Mouse (Mus musculus): ENCODE measurements at regions not wholly inside any gene's neighbourhood (a gene's known extent, or its start where the extent isn't known, plus 50 kb on each side); places are given as distances from the start of the nearest gene placed in this dataset.

DNA sequence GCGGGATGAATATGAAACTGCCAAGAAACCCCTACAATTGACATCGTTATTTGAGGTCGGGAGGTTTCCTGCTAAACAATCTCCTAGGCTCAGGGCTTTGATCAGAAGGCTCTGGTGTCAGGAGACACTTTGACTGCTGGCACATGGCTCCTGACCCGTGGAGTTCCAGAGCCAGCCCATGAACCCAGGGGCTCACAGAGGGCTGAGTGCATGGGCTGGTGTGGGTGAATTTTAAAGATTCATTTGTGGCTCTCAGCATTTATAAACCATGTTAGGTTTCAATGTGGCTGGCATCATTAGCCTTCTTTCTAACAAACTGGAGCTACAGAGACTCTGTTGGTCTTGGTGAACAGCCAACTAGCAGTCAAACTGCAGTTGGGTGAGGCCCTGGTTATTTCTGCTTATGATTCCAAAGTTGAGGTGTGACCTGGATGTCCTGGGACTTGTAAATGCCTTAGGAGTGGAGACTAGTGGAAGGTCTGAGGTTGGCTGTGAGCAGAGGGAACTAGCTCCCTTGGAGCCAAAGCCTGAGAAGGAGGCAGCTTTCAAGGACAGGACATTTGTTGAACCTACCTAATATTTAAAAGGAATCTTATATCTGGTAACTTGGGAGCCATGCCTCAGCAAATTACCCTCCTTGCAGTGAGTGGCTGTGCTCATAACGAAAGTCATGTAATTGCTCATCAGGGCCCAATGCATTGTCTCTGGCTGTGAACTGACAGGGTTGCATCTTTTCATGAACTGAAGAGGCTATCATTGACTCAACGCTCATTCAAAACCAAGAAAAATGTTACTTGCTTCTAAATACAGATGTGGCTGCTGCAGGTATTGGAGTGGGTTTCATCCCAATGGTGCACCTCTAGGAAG, 108.0 kb upstream of the Mki67 start:
- no peak for DNase-seq

GRCm38 (mm10) chr7:135829246-135829645, 113.1 kb upstream of the Mki67 start:
- DNase-seq, result no peak

GRCm38 (mm10) chr7:135833425-135833824, 117.3 kb upstream of the Mki67 start:
- no peak for DNase-seq

DNA sequence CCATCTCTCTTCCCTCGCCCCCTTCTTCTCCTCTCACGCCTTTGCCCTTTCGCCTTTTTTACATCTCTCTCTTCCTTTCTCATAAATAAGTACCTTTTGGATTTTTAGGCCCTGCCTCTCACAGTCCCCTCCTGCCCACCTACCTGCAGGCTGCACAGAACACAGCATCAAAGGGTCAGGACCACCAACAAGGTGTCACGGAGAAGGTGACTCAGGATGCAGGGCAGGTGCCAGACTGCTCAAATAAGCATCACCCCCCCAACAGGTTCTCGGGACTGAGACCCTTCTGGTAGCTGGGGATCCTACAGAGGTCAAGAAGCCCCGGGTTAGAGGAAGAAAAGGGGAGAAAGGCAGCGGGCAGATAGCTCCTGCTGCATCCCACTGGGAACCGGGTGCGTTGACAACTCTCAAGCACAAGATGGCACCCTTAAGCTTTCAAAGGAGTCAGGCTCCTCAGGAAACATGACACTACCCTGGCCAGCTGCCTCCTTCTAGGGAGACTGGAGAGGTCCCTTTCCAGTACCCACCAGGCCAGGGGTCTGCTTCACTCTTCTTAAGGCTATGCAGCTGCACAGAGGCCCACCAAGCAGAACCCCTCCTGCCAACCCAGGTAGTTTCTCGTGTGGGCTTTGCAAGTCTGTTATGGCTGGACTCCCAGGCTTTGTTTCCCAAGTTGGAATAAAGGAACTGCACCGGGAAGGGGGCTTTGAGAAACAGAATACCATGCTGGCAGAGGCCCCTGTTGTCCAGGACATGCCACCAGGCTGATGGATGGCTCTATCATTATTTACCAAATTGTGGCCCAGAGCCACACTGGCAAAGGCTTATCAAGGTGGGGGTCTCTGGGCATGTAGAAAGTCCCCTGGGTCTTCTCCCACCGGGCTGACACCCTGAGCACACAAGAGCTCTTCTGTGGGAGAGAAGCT, 120.9 kb upstream of the Mki67 start:
- DNase-seq, result peak; percentile 64 to 82

DNA sequence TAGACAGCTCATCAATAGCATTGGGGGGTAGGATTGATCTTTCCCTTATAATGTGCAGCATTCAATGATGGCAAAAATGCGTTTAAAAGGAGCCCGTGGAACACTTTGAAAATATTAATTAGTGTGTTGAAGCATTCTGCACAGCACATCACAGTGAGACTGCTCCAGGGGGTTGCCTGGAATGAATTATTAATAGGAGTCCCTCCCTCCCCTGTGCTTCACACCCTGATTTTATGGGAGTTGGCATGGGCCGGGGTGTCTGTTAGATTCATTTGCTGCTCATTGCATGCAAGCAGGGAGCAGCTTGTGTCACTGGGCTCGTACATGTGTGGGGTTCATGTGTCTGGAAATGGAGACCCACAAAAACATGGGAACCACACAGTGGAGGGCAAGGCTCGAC, 127.9 kb upstream of the Mki67 start:
- DNase-seq, result no peak

DNA sequence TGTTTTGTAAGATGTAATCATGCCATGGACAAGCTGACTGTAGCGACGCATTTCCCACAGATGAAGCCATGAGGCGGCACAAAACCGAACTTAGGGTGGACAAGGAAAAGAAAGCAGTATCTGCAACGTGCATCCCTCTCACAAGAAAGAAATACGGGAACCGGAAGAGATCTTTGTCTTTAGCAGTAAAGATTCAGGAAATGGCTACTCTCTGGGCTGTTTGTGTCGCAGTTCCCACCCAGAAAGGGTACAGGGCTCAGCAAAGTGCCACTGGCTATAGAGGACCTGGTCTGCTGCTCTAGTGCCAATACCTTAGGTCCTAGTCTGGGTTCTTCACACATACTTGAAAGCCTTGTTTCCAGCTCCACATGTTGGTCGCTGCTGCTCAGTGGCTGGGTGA, 131.1 kb upstream of the Mki67 start:
- DNase-seq, result no peak

DNA sequence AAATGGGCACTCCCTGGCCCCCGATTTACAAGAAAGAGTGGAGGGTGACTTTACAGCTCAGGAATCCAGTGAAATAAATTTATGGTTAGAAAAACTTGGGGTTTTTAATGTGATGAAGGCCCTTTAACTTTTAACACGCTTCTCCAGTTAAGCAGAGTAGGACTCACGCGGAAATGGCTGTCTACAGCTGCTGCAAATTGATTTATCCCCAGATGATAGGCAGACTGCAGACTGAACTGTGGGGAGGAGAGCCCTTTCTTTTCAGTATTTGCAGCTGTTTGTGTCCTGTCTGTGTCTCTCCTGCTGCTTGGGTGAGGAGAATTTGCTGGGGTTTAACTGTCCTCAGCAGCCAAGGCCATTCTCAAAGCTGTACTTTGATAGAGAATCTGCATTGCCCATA, 132.0 kb upstream of the Mki67 start:
- DNase-seq, result no peak

GRCm38 (mm10) chr7:135848833-135849232, 132.7 kb upstream of the Mki67 start:
- DNase-seq, result no peak

DNA sequence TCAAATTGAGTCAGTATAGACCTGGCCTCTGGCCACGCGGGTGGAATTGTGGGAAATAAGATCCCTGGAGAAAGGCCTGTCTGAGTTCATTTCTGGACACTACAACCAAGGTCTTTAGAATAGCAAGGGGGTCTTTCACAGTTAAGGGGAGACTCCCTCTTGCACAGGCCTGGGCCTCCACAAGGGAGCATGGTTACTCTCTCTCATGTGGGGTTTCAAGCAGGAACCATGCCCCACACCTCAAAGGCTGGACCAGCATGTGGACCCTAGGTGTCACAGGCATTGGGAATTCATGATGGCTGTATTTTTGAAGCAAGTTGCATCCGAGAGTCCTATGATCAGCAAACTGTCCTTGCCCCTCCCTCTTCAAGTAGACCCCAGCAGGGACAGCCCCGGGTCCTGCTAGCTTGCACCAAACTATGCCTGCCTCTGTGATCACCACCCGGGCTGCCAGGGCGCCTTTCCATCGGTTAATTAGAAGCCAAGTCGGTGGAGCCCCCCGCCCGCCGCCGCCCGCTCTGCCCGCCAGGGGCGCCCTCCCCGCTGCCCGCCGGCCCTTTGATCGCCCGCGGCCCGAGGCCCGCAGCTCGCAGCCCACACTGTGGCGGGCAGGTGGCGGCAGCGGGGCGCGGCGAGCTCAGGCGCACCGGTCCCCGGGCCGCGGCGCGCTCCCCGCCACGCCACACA, 137.1 kb upstream of the Mki67 start:
- peak; percentile 4 to 48 for DNase-seq

- no peak for DNase-seq
Measured at GRCm38 (mm10) chr7:135853814-135854324, 137.7 kb upstream of the Mki67 start.

GRCm38 (mm10) chr7:135860288-135860687, 144.1 kb upstream of the Mki67 start:
- DNase-seq, result no peak

DNA sequence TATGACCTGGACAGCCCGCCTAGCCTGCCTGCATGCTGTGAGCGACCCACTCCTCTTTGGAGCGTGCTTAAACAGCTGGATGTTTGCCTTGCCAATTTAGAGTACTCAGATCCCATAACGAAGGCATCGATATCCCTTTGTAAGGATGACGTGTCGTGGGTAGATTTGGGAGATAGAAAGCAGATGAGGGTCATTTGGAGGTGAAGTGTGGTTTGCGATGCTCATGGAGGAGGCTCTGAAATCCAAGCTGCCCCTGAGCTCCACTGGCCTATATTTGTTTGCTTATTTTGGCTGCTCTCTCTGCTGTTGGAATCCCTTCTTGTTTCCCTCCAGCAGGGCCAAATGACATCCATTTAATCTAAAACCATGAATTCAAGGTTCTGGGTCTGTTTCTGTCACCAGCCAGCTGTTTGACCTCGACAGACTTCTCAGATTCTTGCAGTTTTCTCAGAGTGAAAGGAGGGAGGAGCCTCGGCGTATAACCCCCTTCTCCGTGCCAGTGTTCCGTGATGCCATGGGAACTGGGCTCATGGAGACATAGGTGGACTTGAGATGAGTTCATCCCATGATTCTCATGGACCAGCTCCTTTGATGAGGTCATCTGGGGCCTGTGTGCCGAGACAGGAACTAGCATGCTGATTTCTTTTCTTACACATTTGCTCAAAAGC, 144.7 kb upstream of the Mki67 start:
- DNase-seq, result peak; percentile 5 to 34

GRCm38 (mm10) chr7:135861409-135861805, 145.2 kb upstream of the Mki67 start:
- DNase-seq, result peak; percentile 6 to 49

- peak; percentile 64 to 68 for DNase-seq
Measured at GRCm38 (mm10) chr7:135863581-135864426, 147.6 kb upstream of the Mki67 start.

DNA sequence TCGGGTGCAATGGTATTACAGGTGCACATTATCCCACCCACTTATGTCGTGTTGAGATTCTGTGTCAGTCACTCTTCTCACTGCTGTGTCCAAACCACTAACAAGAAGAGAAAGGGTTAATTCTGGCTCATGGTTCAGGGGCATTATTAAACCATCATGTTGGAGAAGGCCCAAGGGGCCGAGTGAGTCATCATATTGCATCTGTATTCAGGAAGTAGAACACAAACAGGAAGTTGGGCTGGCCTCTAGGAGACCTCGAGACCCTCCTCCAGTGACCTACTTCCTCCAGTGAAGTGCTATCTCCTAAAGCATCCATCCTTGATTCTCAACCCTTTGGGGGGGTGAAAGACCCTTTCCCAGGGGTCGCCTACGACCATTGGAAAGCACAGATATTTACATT, 154.8 kb upstream of the Mki67 start:
- DNase-seq, result no peak

DNA sequence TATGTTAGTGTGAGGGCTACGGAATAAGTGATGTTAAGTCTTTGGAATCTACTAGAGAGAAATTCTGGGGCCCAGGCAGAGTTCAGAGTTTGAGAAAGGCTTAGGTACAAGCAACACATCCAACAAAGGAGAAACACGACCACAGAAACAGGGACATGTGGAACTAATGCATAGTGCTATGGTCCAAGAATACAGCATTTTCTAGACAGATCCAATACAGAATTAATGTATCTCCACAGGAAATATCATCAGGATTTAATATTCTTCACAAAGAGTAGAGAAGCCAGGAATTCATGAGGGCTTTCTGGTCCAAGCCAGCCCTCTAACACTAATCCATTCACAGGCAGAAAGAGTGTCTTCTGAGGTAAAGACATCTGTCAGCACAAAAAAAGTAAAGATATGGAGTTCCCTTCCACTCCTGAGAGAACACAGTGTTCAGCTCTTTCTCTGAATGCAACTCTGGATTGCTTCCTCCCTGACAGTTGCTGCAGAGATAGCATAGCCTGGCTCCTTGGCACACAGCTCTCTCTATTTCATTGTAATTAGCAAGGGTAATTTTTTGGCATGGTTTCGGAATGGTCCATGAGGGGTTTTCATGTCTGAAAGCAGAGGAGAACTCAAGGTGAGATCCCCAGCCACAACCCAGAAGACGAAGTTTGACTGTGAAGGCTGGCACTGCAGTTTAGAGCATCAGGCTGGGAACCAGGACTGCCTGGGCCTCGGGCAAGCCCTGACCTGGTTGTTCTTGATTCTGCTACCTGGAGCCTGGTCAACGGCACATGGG, 161.1 kb upstream of the Mki67 start:
- no peak for DNase-seq

DNA sequence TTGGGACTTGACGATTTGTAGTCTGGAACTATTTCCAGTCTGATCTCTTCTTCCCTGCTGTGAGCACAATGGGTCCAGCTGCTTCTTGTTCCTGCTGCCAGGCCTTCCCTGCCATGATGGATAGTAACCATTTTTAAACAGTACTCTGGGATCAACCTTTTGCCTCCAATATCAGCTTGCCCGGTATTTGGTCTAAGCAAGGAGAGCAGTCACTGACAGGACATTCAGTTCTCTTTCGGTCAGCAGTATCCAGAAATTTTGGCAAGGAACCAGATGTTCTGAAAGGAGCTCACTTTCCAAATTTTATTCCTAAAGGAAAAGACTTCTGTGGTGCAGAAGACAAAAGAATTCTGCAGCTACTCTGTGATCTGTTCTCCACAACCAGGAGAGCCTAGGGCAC, 162.6 kb upstream of the Mki67 start:
- DNase-seq, result peak in 1 of 2 experiments; percentile 8

DNA sequence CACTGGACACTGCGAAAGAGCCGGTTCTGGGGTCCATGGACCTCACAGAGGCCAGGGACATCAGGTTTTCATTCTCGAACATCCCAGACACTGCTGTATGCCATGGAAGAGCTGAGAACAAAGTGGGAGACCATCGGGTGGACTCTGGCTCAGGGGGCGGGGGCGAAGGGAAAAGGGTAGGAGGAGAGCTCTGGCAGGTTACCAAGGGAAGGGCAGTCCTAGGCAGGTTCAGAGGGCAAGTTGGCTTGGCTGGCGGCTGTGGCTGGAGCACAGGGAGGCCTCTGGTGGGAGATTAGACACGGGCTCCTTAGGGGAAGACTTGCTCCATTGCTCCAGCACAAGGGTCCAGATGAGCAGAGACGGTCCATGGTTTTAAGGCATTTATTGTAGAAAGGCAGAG, 164.3 kb upstream of the Mki67 start:
- DNase-seq, result peak; percentile 28 to 56

GRCm38 (mm10) chr7:135882306-135882705, 166.1 kb upstream of the Mki67 start:
- DNase-seq, result no peak

GRCm38 (mm10) chr7:135888598-135888997, 172.4 kb upstream of the Mki67 start:
- no peak for DNase-seq

Measured in kidney, postnatal 36 days (tissue).